Mouse (Mus musculus) v-Abl transformed pro-B cells (cell line): ENCODE measurements around the gene Ccdc174.

Source experiments
- in situ Hi-C, 2 experiments: fragments of 400-800 bp; cut with MboI; formaldehyde crosslinking; loops; one replicate each; pipeline ENCODE4 v1.15.1; 2025; ENCODE audit not compliant: unreplicated experiment in 2 of 2

Gene Ccdc174

GRCm38 (mm10) chr6:91914011-91914410 is 36.2 kb downstream of the Ccdc174 start:
- in situ Hi-C loops, result no loop called here

GRCm38 (mm10) chr6:91917286-91917685 is 39.4 kb downstream of the Ccdc174 start:
- in situ Hi-C loops, result no loop called here

- in situ Hi-C loops, result no loop called here
Measured at GRCm38 (mm10) chr6:91917716-91918115, 39.9 kb downstream of the Ccdc174 start.

- in situ Hi-C loops, result no loop called here
Measured at GRCm38 (mm10) chr6:91931231-91931630, 53.4 kb downstream of the Ccdc174 start.

- in situ Hi-C loops, result no loop called here
Measured at GRCm38 (mm10) chr6:91938491-91938890, 60.6 kb downstream of the Ccdc174 start.

- in situ Hi-C loops, result no loop called here
Measured at GRCm38 (mm10) chr6:91948426-91948825, 70.6 kb downstream of the Ccdc174 start.
